Mouse (Mus musculus) CD4-positive, CD25-positive, alpha-beta regulatory T cell, adult 2 months (primary cell): Measurements from ENCODE around the gene Add2.
A peak's percentile ranks its signal among the peaks of the same experiment; 100 is the strongest.

Experiments used
- DNase-seq: peaks from one replicate; pipeline ENCODE4 v3.0.0-alpha.2; 2012; ENCODE audit warnings: low read depth, low spot score

The Add2 gene

GRCm38 (mm10) chr6:86048509-86048908 lies 20.0 kb downstream of the Add2 start:
- no peak for DNase-seq

DNA sequence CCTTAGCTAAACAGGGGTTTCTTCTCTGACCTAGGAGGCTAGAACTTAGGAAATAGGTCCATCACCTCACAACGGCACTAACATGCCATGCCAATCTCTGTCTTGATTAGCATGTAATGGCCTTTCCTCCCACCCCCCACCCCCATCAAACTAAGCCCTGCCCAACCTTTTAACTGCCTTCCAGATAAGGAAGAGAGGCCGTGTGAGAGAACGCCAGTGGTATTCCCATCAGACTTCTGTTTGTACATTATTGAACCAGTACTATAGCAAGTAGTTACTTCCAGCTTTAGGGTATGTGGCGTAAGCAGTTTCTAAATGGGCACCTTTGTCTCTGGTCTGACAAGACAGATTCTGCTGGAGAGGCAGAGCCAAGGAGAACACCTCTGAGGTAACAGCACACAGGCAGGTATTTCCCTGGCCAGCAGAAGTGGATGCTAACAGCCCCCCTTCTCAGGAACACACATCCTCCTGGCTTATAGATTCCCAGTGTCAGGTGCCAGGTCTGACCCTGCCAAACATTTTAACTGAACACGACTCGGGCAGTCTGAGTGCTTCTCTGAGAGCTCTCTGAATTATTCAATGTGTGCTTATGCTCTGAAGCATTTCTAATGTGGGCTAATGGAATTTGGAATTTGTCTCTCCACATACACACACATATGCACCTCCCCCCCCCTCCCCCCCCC lies 22.2 kb downstream of the Add2 start:
- DNase-seq, result no peak

GRCm38 (mm10) chr6:86052032-86052459 lies 23.6 kb downstream of the Add2 start:
- DNase-seq, result no peak

DNA sequence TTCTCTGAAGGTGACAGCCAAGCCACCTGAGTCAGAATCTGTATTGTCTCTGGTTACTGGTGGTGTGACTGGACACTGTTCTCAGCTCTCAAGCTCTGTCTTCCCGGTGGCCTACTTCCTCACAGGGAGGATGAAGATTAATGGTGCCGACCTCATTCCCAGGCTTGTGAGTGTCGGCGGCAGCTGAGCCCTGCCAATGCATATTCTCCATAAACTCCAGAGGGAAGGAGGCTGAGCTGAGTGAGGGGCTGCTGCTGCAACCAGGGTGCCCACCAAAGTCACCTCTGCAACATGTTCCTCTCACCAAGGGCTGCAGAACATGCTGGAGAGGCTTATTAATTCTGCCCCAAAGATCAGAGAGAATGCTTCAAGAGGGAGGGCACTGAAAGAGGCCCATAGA lies 24.1 kb downstream of the Add2 start:
- DNase-seq, result no peak

- DNase-seq, result no peak
These were observed 24.6 kb downstream of the Add2 start for GRCm38 (mm10) chr6:86053099-86053498.

GRCm38 (mm10) chr6:86053594-86053993 lies 25.1 kb downstream of the Add2 start:
- no peak for DNase-seq

GRCm38 (mm10) chr6:86058475-86058874 lies 30.0 kb downstream of the Add2 start:
- DNase-seq, result peak; percentile 1

- no peak for DNase-seq
These were observed 30.8 kb downstream of the Add2 start for GRCm38 (mm10) chr6:86059151-86059853.

- no peak for DNase-seq
These were observed 31.7 kb downstream of the Add2 start for GRCm38 (mm10) chr6:86060170-86060569.

GRCm38 (mm10) chr6:86062226-86062625 lies 33.7 kb downstream of the Add2 start:
- no peak for DNase-seq

- no peak for DNase-seq
These were observed 34.2 kb downstream of the Add2 start for GRCm38 (mm10) chr6:86062684-86063083.

- no peak for DNase-seq
These were observed 36.0 kb downstream of the Add2 start for GRCm38 (mm10) chr6:86064318-86065016.

GRCm38 (mm10) chr6:86066727-86067126 lies 38.2 kb downstream of the Add2 start:
- no peak for DNase-seq

GRCm38 (mm10) chr6:86067145-86067544 lies 38.7 kb downstream of the Add2 start:
- no peak for DNase-seq

GRCm38 (mm10) chr6:86069009-86069408 lies 40.5 kb downstream of the Add2 start:
- no peak for DNase-seq

GRCm38 (mm10) chr6:86069856-86070255 lies 41.4 kb downstream of the Add2 start:
- no peak for DNase-seq

GRCm38 (mm10) chr6:86070277-86070676 lies 41.8 kb downstream of the Add2 start:
- no peak for DNase-seq

- DNase-seq, result no peak
These were observed 45.4 kb downstream of the Add2 start for GRCm38 (mm10) chr6:86073882-86074281.

GRCm38 (mm10) chr6:86074538-86075204 lies 46.2 kb downstream of the Add2 start:
- DNase-seq, result no peak

- DNase-seq, result no peak
These were observed 48.0 kb downstream of the Add2 start for GRCm38 (mm10) chr6:86076525-86076924.

GRCm38 (mm10) chr6:86077880-86078279 lies 49.4 kb downstream of the Add2 start:
- no peak for DNase-seq

DNA sequence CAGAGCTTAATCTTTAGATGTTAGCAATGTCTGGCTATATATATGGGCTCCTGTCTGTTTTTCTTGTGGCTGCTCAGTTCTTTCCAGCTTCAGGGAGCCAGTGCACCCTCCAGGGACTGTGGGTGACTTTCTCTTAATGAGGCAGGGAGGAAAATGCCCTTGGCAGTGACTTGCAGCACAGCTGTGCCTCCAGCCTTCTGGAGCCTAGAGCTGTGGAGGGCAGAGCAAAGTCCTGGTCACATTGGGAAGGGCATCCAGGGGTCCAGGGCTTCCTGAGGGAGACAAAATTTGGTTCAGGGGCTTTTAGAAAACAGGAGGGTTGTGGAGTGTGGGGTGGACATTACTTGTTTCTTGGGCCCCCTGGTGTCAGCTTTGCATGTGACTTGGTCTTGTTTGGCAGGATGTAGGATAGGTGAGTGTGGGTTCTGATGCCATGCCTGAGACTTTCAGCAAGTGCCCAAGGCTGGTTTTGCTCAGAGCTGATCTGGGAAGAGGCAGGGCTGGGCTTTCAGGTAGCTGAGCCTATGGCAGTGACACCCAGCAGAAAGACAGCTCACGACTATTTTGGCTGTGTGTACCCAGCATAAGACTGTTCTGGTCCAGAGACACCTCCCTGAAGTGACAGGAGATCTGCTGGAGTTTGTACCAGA lies 50.0 kb downstream of the Add2 start:
- DNase-seq, result no peak
